Mouse (Mus musculus) frontal cortex, postnatal 14 days (tissue): Measurements from ENCODE around the gene Tesc.

ENCODE experiments used
- DNase-seq, 2 experiments: peaks; one replicate each; pipeline ENCODE4 v3.0.0; 2022; ENCODE audit warnings: low spot score in 2 of 2

The Tesc gene

GRCm38 (mm10) chr5:118015669-118016068 lies 11.9 kb upstream of the Tesc start:
- no peak for DNase-seq

DNA sequence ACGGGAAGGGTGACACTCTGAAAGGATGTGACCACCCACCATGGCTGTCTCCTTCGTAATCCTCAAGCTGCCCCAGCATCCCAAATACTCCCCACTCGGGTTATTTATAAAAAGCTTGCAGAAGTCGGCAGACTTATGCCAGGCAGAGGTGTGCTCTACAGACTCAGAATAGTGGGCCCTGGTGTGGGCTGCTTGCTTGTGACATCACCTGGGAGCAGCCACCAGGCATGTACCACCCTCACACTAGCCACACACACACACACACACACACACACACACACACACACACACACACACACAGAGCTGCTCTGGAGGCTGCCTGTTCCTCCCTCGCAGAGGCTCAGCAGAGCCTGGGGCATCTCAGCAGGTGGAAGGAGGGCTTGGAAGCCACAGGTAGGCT lies 10.0 kb upstream of the Tesc start:
- no peak for DNase-seq

- DNase-seq, result no peak
These were observed 7.6 kb upstream of the Tesc start for GRCm38 (mm10) chr5:118019905-118020304.

- no peak for DNase-seq
These were observed 4.5 kb upstream of the Tesc start for GRCm38 (mm10) chr5:118023053-118023452.

- no peak for DNase-seq
These were observed 1.7 kb upstream of the Tesc start for GRCm38 (mm10) chr5:118025880-118026279.

DNA sequence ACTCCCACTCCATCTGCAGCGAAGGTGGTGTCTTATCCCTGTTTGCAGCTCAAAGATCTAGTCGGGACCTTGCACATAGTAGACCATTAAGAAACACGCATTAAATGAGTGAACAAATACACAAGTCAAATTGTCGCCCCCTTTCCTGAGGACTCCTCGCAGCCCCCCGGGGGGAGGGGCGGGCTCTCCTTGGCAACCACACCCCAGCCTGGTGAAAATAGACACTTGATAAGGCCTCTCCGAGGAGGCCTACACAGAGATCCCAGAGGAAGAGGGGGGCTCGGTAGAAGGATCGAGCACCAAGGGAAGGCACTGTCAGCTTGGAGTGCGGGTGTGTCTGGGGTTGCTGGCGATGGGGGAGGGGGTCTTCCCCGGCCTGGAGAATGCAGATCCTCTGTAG lies 1.2 kb upstream of the Tesc start:
- no peak for DNase-seq

DNA sequence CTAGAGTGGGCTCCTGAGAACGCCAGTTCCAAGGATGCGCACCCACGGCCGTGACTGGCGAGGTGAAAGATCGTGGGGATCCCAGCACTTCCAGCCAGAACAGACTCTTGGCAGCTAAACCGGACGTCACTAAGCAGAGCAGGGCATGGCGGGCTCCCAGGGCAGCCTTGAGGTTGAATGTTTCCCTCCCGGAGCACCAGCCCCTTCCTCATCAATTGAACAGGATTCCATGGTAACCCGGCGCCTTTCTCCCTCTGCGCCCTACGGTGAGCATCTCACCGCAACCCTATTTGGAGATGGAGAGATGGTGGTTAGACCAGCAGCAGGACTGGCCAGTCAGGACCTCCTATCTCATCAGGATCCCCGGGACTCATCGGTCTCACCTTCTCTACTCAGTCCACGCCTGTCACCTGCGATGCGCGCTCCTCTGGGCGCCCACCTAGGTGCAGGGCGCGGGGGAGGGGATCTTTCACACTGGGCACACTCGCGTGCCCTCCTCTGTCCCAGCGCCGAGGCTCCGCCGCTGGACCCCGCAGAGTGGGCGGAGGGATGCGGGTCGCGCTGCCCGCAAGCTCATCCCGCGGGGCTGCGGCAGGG lies 344 bp upstream of the Tesc start:
- no peak for DNase-seq

GRCm38 (mm10) chr5:118028191-118029034 lies 870 bp downstream of the Tesc start:
- no peak for DNase-seq

- DNase-seq, result no peak
These were observed 1.5 kb downstream of the Tesc start for GRCm38 (mm10) chr5:118029035-118029408.

GRCm38 (mm10) chr5:118029420-118029819 lies 1.9 kb downstream of the Tesc start:
- peak; percentile 64 to 73 for DNase-seq

GRCm38 (mm10) chr5:118030022-118030675 lies 2.6 kb downstream of the Tesc start:
- no peak for DNase-seq

GRCm38 (mm10) chr5:118031059-118031458 lies 3.5 kb downstream of the Tesc start:
- DNase-seq, result no peak

DNA sequence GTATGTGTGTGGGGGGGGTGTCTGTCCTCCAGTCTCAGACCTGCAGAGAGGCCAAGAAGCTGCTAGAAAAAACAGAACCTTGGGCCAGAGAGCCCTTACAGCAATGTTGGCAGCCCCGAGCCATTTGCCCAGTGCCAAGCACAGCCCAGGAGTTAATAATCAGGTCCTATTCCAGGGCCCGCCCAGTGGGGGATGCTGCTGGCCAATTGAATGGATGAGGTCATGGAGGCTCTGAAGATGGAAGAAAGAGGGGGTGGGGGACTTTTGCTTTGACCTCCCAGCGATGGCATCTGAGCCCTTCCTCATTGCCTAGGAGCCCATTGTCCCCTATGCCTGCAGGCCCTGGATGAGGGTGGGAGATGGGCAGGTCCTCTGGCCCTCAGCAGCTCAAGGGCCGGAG lies 4.0 kb downstream of the Tesc start:
- DNase-seq, result no peak

DNA sequence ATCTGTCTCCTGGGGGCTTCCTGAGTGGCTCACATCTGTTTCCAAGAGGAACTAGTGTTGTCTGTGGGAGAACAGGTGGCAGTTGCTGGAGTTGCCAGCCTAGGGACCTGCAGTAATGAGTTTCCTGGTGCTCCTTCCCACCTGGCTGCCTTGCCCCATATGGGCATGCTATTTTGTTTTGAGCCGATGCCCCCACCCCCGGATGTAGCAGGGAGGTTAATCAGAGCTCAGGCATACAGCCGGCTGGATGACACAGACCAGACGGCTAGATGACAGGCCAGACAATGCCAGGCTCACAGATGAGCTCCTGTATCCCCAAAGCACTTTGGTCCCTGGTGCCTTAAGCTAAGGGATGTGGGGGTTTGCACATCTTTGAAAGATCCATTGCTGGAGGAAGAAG lies 5.8 kb downstream of the Tesc start:
- DNase-seq, result no peak

GRCm38 (mm10) chr5:118033740-118034139 lies 6.2 kb downstream of the Tesc start:
- no peak for DNase-seq

DNA sequence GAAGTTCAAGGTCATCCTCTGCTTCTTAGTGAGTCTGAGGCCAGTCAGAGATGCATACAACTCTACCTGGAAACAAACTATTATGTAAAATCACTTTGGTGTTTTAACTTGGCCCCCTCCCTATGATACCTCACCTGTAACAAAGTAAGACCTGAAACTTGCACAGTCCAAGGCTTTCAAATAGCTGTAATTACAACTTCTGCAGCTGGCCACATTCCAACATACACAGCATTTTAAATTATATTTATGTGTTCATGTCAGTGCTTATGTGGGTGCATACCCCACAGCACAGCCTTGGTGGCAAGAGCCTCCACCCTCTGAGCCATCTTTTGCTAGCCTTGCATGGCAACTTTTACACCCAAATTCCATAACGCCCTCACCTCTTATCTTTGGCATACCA lies 7.1 kb downstream of the Tesc start:
- no peak for DNase-seq

- DNase-seq, result no peak
These were observed 8.2 kb downstream of the Tesc start for GRCm38 (mm10) chr5:118035786-118036185.

GRCm38 (mm10) chr5:118036888-118037797 lies 9.6 kb downstream of the Tesc start:
- no peak for DNase-seq

DNA sequence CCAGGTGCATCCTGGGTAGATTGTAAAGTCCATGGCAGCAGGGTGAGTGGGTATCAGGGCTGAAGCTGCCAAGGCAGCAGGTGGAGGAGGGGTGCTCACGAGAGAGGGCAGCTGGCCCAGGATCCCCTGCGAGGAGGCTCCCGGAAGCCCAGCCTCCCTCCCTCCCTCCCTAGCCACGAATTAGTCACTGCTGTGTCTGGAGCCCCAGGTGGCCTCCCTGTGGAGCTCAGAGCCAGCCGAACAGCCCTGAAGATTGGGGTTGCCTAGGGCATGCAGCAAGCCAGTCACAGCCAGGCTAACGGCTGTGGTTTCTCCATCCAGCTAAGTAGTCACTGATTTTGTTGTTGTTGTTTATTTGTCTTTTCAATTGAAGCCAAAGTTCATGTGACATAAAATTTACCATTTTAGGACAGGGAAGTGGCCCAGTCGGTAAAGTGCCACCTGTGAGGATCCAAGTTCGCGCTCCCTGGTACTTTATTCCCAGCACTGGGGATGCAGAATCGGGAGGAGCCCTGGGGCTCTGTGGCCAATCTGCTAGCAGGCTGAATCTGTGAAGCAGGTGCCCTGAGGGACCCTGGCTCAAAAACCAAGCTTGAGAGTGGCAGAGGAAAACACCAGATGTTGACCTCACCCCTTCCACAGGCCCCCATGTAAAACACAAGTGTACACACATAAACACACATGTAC lies 10.4 kb downstream of the Tesc start:
- DNase-seq, result no peak

GRCm38 (mm10) chr5:118039241-118039668 lies 11.7 kb downstream of the Tesc start:
- DNase-seq, result no peak

GRCm38 (mm10) chr5:118042599-118042998 lies 15.1 kb downstream of the Tesc start:
- no peak for DNase-seq
